Mouse (Mus musculus): ENCODE results near the gene Tmem33. TPM values are rescaled to one million over a fixed set of nuclear protein-coding genes. Genes with fewer than 3 reads are reported as not detected.

Tmem33 gene
- polyA plus RNA-seq, 1 experiment from 2014 or later: 82.0 TPM

DNA sequence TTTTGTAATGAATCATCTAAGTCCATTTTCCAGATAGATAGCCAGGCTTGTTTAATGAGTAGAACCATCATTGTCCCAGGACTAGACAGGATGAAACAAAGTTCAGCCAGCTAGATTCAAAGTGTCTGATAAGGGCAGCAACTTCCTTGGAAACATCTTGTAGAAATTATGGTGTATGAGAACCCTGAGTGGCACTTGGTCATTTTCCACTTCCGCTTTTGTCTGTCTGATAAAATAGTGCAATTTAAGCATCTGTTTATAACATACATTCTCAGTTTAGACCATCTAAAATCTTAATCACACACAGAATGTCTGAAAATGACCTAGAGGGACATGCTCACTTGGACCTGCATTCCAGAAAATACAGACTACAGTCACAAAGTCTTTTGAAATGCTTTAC is 43.5 kb downstream of the Tmem33 start:
- H3K4me3 ChIP-seq: no peak overlapping the region
- ATAC-seq (ENCODE audit: low FRiP score, low read depth): no peak
- no peak overlapping the region for H3K4me2 ChIP-seq (replicated peaks)
- H3K36me3 ChIP-seq: no peaks in the 10 kb centered on the region
- H3K9me3 ChIP-seq: no peaks in the 10 kb centered on the region
- H3K9ac ChIP-seq: no peak overlapping the region
- no peak overlapping the region for H3K27ac ChIP-seq
- peaks cover 10% of the 10 kb centered on the region for H3K4me1 ChIP-seq
- 87% methylated on average over 1 of the region's 1 CpGs for WGBS
- H3K27me3 ChIP-seq: no peaks in the 10 kb centered on the region

DNA sequence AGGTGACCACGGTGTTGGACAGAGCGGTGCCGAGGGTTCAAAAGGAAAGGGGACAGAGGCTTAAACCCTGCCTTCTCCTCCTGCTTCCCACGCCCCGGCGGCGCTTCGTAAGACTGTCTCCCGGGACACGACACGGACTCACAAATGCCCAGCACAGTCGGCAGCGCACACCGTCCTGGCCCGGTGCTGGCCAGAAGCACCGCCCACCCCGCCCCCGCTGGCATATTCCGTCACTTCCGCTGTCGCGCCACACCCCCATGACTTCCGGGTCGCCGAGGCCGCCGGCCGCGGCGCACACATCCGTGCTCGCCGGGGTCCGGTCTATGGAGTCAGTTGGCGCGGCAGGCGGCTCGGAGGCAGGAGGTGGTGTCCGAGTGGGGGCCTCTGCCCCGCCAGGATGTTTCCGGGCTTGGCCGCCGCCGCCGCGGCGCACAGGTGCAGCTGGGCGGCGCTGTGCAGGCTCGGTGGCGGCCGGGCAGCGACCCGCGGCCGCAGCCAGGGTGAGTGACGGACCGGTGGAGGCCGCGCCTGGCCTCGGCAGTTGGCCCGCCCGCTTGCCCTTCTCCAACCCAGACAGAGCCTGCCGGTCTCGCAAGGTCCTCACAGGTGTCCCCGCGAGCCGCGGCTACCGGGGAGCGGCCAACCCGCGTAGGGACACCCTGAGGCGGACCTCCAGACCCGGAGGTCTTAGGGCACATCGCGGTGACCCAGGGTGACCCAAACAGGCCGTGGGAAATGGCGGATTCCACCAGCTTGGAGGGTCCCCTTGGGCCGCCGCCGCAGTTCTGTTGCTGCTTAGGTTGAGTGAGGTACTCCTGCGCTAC is 46.5 kb downstream of the Tmem33 start, which contains the start of gene Slc30a9:
Gene Slc30a9 (plus strand): TSS at position 258 of the 824 bp plus-strand sequence.
- H3K9ac ChIP-seq: peak within 1 kb of the TSS; percentile 92
- ATAC-seq (ENCODE audit: low FRiP score, low read depth): peak; percentile 97
- peaks cover 10% of the 10 kb centered on the region for H3K4me1 ChIP-seq
- H3K4me3 ChIP-seq: peak within 1 kb of the TSS; percentile 98
- peak within 1 kb of the TSS; percentile 33; the same call in 1 of the 2 replicates for H3K27ac ChIP-seq
- H3K9me3 ChIP-seq: no peaks in the 10 kb centered on the region
- no peaks in the 10 kb centered on the region for H3K27me3 ChIP-seq
- H3K4me2 ChIP-seq (replicated peaks): peak within 1 kb of the TSS; percentile 81
- under 1% methylated on average over 66 of the region's 83 CpGs for WGBS
- H3K36me3 ChIP-seq: peaks cover 12% of the 10 kb centered on the region; the same call in 1 of the 2 replicates

DNA sequence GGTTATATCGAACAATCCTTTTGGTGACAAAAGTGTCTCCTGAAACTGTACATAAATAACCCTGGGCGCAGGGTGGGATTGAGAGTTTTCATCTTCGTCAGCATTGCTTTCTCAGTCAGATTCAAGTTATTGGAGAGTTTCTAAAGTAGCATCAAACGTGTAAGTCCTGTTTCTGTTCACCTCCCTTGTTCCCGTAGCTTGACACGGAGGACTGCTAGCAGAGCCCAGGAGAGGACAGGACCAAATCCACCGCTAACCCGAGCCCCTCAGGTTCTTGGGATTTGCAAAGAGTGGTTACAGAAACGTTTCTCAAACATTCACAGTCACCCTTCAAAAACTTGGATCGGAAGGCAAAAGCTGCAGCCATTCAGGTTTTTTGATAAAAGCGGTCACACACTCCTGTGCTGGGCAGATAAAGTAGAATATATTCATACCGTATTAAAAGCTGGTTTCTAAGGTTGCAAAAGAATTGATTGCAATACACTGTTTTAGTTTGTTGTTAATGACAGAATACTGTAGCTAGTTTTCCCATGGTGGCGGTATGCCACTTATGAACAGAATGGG is 47.4 kb downstream of the Tmem33 start:
- Histone ChIP-seq H3K9me3 (no peaks in the 10 kb centered on the region), H3K27me3 (no peaks in the 10 kb centered on the region), H3K9ac (peak overlapping the region; percentile 92), H3K4me1 (peaks cover 10% of the 10 kb centered on the region), H3K27ac (no peak overlapping the region), H3K4me3 (peak overlapping the region; percentile 98), H3K4me2 (replicated peaks) (peak overlapping the region; percentile 81), H3K36me3 (peaks cover 12% of the 10 kb centered on the region; the same call in 1 of the 2 replicates)
- ATAC-seq (ENCODE audit: low FRiP score, low read depth): no peak
- 29% methylated on average over 13 of the region's 13 CpGs for WGBS

DNA sequence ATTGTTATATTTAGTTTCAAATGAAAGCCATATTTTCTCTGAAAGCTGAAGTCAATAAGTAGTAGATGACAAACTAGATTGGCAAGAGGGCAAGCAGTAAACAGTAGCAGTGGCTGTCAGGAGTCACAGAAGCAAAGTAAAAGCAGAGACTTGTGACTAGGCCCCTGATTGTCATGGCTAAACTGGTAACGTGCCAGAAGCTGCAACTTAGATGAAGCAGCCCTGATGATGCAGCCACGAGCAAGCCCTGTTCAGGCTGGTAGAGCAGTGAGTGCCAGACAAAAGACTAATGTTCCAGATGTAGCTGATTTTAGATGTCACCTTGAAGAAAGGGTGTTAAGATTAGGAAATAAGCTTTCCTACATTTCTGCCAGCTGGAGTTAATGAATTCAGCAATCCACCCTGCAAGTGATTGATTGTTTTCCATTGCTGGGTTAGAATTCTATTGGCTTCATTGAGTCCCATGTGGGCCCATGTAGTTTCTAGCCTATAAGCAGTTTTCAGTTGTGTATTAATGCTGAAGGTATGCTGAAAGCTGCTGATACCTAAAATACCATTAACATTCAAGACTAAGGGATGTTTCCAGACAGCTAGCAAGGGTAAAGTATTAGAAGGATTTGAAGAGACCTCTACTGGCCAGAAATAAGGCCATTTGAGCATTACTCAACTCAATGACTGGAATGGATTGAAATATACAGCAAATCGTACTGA is 51.6 kb downstream of the Tmem33 start:
- 62% methylated on average over 3 of the region's 3 CpGs for WGBS
- no peak overlapping the region for H3K4me3 ChIP-seq
- H3K4me1 ChIP-seq: peaks cover 10% of the 10 kb centered on the region
- H3K4me2 ChIP-seq (replicated peaks): no peak overlapping the region
- no peaks in the 10 kb centered on the region for H3K9me3 ChIP-seq
- no peaks in the 10 kb centered on the region for H3K27me3 ChIP-seq
- H3K27ac ChIP-seq: no peak overlapping the region
- H3K9ac ChIP-seq: no peak overlapping the region
- no peak for ATAC-seq (ENCODE audit: low FRiP score, low read depth)
- H3K36me3 ChIP-seq: peaks cover 12% of the 10 kb centered on the region; the same call in 1 of the 2 replicates

DNA sequence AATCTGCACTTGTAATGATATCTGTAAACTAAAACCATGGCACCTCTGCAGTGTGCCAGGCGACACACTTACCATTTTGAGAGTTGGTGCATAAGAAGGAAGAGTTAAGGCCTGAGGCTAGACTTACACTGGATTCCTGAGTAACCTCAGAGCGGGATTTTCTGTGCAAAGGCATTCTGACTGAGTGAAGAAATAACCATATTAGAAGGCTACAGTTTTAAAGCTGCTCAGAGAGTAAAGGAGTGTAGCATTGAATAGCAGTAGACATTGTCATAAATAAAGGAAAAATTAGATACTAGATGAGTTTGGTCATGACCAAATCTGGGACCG is 52.1 kb downstream of the Tmem33 start:
- no peaks in the 10 kb centered on the region for H3K27me3 ChIP-seq
- no peak overlapping the region for H3K9ac ChIP-seq
- H3K27ac ChIP-seq: no peak overlapping the region
- H3K4me1 ChIP-seq: peaks cover 10% of the 10 kb centered on the region
- WGBS: 90% methylated on average over 3 of the region's 3 CpGs
- H3K36me3 ChIP-seq: peaks cover 13% of the 10 kb centered on the region
- no peak overlapping the region for H3K4me2 ChIP-seq (replicated peaks)
- no peak for ATAC-seq (ENCODE audit: low FRiP score, low read depth)
- no peak overlapping the region for H3K4me3 ChIP-seq
- H3K9me3 ChIP-seq: no peaks in the 10 kb centered on the region

DNA sequence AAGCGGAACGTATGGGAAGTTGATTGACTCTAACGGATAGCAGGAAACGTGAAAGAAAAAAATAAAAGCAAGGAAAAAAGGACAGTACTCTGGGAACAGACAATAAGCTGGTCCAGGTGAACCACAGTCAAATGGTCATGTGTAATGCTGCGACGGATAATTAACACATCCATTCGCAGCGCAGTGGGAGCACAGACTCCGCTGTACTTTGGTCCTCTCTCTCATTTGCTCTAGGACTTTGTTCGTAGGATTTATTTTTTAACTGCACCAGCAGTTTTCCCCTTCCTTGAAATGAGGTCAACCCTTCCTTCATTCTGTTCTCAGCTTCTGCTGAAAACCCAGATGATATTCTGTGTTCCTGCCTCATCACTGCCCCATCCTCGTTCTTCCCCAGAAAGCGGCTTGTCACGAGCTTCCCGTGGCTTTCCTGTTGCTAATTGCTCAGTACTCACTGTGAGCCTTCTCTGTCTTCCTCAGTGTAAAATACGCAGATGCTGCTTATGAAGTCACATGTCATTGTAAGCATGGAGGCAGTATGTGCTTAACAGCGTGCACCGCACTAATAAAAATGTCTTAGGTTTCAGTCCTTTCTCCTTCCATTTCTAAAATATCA is 61.4 kb downstream of the Tmem33 start:
- Histone ChIP-seq H3K9ac (no peak overlapping the region), H3K27ac (no peak overlapping the region), H3K4me3 (no peak overlapping the region), H3K27me3 (no peaks in the 10 kb centered on the region), H3K9me3 (no peaks in the 10 kb centered on the region), H3K36me3 (peaks cover 20% of the 10 kb centered on the region), H3K4me1 (no peaks in the 10 kb centered on the region), H3K4me2 (replicated peaks) (no peak overlapping the region)
- ATAC-seq (ENCODE audit: low FRiP score, low read depth): no peak
- WGBS: 84% methylated on average over 17 of the region's 17 CpGs

DNA sequence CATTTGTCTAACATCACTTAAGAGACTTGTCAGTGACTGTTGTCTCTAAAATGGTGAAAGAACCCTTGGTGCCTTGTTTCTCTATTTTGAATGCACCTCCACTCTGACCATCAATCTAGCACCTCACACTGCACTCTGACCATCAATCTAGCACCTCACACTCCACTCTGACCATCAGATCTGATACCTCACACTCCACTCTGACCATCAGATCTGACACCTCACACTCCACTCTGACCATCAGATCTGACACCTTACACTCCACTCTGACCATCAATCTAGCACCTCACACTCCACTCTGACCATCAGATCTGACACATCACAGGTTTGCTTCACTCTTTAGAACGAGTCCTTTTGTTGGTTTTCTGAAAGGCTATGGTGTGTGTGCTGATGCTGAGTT is 63.7 kb downstream of the Tmem33 start:
- no peaks in the 10 kb centered on the region for H3K27me3 ChIP-seq
- H3K9me3 ChIP-seq: no peaks in the 10 kb centered on the region
- no peak overlapping the region for H3K9ac ChIP-seq
- WGBS: 45% methylated on average over 1 of the region's 1 CpGs
- ATAC-seq (ENCODE audit: low FRiP score, low read depth): no peak
- peaks cover 11% of the 10 kb centered on the region for H3K36me3 ChIP-seq
- H3K4me2 ChIP-seq (replicated peaks): no peak overlapping the region
- H3K27ac ChIP-seq: no peak overlapping the region
- no peaks in the 10 kb centered on the region for H3K4me1 ChIP-seq
- H3K4me3 ChIP-seq: no peak overlapping the region

DNA sequence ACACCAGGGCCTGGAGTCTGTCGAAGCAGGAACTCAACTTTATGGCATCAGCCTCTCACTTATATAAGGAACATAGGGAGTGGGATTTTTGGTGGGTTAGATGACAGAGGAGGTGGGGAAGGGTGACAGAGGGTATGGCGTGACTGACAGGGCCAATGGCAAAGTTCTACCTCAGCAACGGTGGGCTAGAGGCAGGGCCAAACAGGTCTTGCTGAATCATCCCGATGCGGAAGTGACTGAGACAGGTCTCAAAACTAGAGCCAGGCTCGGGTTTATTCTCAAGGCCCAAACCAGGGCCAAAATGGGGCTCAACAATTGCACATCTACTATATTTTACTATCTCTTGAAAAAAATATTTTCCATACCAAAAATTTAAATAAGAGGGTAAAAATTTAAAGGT is 80.4 kb downstream of the Tmem33 start:
- no peak overlapping the region for H3K4me3 ChIP-seq
- H3K36me3 ChIP-seq: peaks cover 58% of the 10 kb centered on the region
- no peak overlapping the region for H3K4me2 ChIP-seq (replicated peaks)
- no peaks in the 10 kb centered on the region for H3K27me3 ChIP-seq
- ATAC-seq (ENCODE audit: low FRiP score, low read depth): no peak
- 91% methylated on average over 6 of the region's 6 CpGs for WGBS
- no peak overlapping the region for H3K27ac ChIP-seq
- no peaks in the 10 kb centered on the region for H3K9me3 ChIP-seq
- H3K4me1 ChIP-seq: no peaks in the 10 kb centered on the region
- no peak overlapping the region for H3K9ac ChIP-seq

Other genes with a start within 250 kb of the Tmem33 start
- 0.05 TPM in 1 of 2 replicates, not detected in the other for gene Phox2b, start 161.3 kb upstream of the Tmem33 start, polyA plus RNA-seq (2015; fragmentation: Nextera tagmentation; extraction: Ambion mirVana)
- 95.2 and 97.0 TPM in 2 replicates for gene Slc30a9, start 46.4 kb downstream of the Tmem33 start, polyA plus RNA-seq (2015; fragmentation: Nextera tagmentation; extraction: Ambion mirVana)
- 4.9 and 5.3 TPM in 2 replicates for gene Bend4, start 167.7 kb downstream of the Tmem33 start, polyA plus RNA-seq (2015; fragmentation: Nextera tagmentation; extraction: Ambion mirVana)

Data from limb, embryonic 13.5 days (tissue).